Mouse (Mus musculus): ENCODE measurements around the gene Chil1.

The Chil1 gene

GRCm38 (mm10) chr1:134205296-134206018 lies 23.5 kb downstream of the Chil1 start:
- no peak for DNase-seq (ENCODE audit: low read depth, low spot score)

- no peak for DNase-seq (ENCODE audit: low read depth, low spot score)
These were observed 24.1 kb downstream of the Chil1 start for GRCm38 (mm10) chr1:134206085-134206484.

DNA sequence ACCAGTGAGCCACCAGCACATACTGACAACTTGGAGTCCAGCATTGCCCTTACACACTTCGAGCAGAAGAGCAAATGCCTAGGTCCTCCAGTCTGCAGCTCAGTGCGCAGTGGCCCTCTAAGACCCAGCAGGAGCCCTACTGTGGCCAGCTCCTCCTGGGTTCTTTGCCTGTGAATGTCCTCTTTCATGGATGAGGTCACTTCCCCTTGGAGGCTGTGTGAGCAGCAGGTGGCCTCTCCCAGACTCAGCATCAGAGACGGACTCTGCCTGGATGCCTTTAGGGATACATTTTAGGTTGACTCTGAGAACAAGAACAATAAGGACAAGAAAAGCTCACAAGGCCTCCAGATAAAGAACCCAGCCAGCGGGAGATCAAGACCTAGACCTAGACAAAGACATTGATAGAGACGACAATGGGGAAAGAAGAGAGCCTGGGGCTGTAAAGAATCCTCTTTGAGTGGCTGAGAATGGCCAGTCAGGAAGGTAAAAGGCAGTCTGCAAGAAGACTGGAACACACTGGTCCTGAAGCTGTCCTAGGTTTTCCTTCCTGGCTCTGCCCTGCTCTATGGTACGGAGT lies 28.3 kb downstream of the Chil1 start:
- peak; percentile 88 for DNase-seq (ENCODE audit: low read depth, low spot score)

DNA sequence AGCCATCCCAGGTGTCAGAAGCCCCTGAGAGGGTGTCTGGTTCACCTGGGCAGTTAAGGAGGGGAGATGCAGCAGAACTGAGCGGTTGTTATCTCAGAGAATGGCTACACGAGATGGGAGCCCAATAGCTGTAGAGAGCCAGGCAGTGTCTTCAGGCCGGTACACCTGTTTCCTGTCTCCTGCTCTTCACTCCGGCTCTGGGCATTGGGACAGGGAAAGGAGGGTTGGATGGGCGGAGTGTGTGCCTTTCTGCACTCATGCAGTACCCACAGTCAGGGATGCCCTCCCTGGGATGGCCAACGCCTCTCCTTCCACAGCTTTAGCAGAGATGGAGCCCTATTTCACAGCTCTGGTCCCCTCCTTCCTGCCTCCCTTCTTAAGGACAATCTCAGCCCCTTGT lies 29.1 kb downstream of the Chil1 start:
- no peak for DNase-seq (ENCODE audit: low read depth, low spot score)

GRCm38 (mm10) chr1:134211631-134212030 lies 29.7 kb downstream of the Chil1 start:
- no peak for DNase-seq (ENCODE audit: low read depth, low spot score)

DNA sequence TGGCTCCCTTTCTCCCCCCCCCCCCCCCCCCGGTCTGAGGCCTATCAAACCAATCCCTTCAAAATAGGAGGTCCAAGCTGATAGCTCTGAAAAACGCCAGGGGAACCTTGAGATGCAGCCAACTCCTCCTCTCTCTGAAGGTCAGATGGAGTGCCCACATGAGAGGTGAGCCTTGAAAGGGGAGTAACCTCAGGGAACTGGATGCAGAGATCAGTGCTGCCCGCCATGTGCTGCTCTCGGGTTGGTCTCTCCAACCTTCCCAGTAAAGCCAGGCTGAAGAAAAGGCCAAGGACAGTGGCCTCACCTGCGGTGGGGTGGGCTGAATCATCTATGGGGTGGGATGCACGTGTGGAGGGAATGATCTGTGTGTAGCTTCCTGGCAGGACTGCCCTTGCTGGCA lies 30.4 kb downstream of the Chil1 start:
- DNase-seq (ENCODE audit: low read depth, low spot score): no peak

- no peak for DNase-seq (ENCODE audit: low read depth, low spot score)
These were observed 31.4 kb downstream of the Chil1 start for GRCm38 (mm10) chr1:134213405-134213804.

- DNase-seq (ENCODE audit: low read depth, low spot score): no peak
These were observed 33.1 kb downstream of the Chil1 start for GRCm38 (mm10) chr1:134215059-134215458.

DNA sequence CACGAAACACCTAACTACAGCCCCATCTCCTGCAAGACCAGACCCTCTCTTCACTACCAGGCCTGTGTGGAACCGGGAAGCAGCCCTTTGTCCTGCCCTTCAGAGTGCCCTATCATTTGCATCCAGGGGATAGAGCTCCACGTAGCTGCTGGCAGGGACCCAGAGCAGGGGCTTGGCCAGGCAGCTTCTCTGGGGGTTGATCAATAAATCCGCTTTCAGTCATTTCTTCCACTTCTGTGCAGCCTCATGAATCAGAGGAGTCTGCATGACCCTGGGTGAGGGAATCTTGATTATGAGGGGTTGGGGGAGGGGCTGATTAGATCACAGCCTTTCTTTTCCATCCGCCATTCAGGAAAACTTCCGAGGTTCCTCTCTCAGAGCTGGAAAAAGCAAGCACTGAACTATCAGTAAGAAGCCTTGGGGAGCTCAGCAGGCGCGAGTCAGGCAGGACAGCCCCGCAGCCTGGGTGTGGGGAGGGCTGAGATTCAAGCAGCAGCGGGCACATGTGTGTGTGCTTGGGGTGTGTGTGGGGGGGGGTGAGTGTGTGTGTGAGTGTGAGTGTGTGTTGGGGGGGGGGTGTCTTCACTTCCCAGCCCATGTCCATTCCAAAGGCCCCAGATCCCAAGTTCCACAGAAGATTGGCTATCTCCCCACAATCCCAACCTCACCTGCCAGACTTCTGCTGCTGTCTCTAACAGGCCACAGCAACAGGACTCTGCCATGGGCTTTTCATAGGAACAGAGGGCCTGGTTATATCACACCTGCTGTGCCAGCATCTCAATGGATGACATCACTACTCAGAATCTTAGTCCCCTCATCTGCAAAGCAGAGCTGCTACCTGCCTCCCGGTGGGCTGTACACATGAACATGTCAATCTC lies 34.0 kb downstream of the Chil1 start:
- peak; percentile 17 for DNase-seq (ENCODE audit: low read depth, low spot score)

- DNase-seq (ENCODE audit: low read depth, low spot score): peak; percentile 57
These were observed 34.6 kb downstream of the Chil1 start for GRCm38 (mm10) chr1:134216629-134216971.

DNA sequence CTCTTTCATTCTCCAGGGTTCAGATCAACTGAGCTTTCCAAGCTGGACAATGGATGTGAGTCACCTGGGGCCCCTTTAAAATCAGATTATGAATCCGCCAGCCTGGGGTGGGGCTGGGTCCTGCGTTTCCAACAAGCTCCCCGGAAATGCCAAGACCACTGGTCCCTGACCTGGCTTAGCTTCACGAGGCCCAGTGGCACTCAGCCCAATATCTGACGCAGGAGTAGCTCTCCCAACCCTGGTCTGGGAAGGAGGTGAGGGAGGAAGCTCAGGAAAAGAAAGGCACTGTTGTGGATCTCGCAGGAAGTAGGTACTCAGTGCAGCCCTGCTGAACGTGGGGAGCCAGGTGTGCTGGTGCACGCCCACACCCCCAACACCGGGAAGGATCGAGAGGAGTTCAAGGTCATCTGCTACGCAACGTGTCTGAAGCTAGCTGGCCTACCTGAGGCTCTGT lies 35.1 kb downstream of the Chil1 start:
- peak; percentile 18 for DNase-seq (ENCODE audit: low read depth, low spot score)

DNA sequence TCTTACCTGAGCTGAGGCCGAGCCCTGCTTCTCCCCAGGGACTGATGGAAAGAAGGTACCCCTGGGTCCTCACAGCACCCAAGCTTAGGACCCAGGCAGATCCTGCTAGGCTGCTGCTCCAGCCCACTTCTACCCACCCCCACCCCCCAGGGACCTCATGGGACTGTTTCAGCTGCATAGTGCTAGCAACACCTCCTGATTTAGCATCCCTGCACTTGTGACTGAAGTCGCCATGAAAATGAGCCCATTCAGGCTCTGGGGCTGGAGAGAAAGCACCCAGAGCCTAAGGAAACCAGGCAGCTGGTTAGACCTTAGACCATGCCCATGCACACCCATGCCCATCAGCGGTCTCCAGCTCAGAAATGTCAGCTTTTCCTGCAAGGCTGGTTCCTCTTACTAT lies 36.0 kb downstream of the Chil1 start:
- no peak for DNase-seq (ENCODE audit: low read depth, low spot score)

DNA sequence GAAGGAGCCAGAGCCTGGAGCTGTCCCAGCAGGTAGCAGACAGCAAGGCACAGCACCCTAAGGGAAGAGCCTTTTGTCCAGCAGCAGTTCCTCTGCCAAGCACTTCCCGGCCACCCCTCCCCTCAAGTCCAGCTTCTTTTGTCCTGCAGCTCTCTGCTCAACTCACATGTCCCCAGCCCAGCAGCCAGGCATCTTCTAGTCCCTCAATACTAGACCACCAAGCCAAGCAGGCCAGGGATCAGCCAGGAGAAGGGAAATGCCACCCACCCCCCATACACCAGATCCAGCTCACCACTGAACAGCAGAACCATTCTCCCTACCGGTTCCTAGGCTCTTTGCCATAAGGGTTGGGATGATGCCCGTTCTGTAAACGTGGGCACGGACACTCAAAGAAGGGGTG lies 37.6 kb downstream of the Chil1 start:
- DNase-seq (ENCODE audit: low read depth, low spot score): no peak

DNA sequence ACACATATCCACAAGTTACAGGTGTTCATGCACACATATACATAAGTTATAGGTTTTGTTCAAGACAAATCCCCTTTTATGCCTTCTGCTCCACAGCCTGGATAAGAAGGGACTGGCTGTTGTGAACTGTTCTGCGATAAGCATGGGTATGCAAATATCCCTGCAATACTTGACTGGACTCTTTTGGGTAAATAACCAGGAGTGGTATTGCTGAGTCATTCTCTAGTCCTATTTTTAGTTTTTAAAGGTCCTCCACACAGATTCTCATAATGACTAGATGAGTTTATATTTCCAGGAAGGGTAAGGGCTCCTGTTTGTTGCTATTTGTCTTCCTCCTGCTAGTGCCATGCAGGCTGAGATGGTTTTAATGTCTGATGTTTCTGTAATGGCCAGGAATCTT lies 39.2 kb downstream of the Chil1 start:
- DNase-seq (ENCODE audit: low read depth, low spot score): no peak

- no peak for DNase-seq (ENCODE audit: low read depth, low spot score)
These were observed 40.4 kb downstream of the Chil1 start for GRCm38 (mm10) chr1:134222122-134223055.

GRCm38 (mm10) chr1:134224649-134225227 lies 42.8 kb downstream of the Chil1 start:
- DNase-seq (ENCODE audit: low read depth, low spot score): no peak

GRCm38 (mm10) chr1:134225375-134225774 lies 43.4 kb downstream of the Chil1 start:
- DNase-seq (ENCODE audit: low read depth, low spot score): no peak

- DNase-seq (ENCODE audit: low read depth, low spot score): peak; percentile 32
These were observed 44.8 kb downstream of the Chil1 start for GRCm38 (mm10) chr1:134226739-134227138.

DNA sequence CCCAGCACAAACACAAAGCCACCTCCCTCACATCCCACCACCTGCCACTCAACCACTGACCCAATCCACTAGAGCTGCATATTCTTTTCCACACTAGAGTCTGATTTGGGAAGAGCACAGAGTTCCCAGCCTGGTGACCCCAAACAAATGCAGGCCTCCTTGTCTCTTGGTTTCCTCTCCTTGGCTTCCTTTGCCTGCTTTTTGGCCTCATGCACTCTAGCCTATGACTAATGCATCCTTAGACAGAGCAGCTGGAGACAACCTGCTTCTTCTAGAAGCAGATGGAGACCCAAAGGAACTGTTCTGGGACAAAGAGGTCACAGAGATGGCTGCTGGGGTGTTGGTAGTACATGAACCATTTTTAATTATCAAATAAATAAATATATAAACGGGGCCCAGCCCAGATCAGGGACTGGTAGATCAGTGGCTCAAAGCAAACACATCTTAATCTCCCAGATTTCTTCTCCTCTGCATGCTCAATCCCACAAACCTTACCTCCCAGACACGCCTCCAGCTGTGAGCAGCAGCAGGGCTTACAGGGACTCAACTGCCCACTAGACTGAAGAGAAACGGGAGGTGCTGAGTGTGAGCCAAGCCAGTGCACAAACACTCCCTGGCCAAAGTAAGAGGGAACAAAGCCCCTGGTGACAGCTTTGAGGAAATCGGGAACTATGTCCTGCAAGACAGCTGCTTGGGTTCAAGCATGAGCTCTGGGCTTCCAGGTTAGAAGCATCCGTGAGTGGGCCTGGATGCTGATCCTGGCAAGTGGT lies 48.0 kb downstream of the Chil1 start:
- DNase-seq (ENCODE audit: low read depth, low spot score): no peak

DNA sequence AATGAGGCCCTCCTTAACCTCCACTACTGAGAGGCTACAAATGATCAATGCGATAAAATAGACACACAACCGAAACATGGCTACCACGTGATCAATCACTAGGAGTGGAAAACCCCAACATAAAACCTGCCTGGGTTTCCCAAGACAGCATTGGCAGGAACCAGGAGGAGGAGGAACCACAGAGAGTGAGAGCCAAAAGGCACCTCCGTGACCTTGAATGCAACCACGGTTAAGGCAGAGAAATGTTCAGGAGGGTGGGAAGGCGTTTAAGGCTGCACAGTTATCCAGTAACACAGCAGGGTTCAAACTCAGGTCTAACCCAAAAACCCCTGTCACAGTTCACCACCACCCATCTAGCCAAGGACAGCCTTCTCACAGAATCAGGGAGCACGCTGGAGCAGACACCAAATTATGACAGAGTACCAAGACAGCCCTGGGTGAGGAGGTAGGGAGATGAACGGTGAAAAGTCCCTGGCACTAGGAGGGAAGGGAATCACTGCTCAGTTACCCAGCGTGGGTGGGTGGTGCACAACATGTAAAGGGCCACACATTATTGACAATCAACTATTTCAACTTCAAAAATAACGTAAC lies 48.8 kb downstream of the Chil1 start:
- DNase-seq (ENCODE audit: low read depth, low spot score): no peak

Data from ZHBTc4 (cell line).